Mouse (Mus musculus) heart, adult 2 months (tissue): ENCODE results near the gene Gpr176.

Source experiments
- CTCF ChIP-seq: fragments of 200-600 bp; IDR thresholded peaks from 2 replicates; pipeline ENCODE4 v1.8.1; 2022; ENCODE audit warnings: antibody characterized with exemption, mild to moderate bottlenecking, moderate library complexity
- POLR2A ChIP-seq: fragments of 200-500 bp; IDR thresholded peaks from 2 replicates; pipeline ENCODE4 v1.6.1; 2011; ENCODE audit warnings: mild to moderate bottlenecking, low read depth, low read length, control low read depth; ENCODE audit not compliant: insufficient read depth

GRCm38 (mm10) chr2:118375931-118376330, 2.7 kb upstream of the Gpr176 start:
- TF ChIP-seq CTCF (no peak), POLR2A (no peak)
